Mouse (Mus musculus) megakaryocyte progenitor cell, adult 5-6 weeks (primary cell): ENCODE results near the gene Prkcg. TPM values are rescaled to one million over a fixed set of nuclear protein-coding genes. Genes with fewer than 3 reads are reported as not detected.

ENCODE experiments used
- ATAC-seq: replicated peaks from 2 replicates; pipeline ENCODE4 v1.8.0; 2016; ENCODE audit warnings: mild to moderate bottlenecking, moderate TSS enrichment, inconsistent platforms; ENCODE audit not compliant: poor library complexity
- total RNA-seq, 2 experiments: library from RNA; stranded (forward) in 1 of 2; stranded (reverse) in 1 of 2; fragments of 157-497, 149-512 nt in 1 of 2; fragments of 200-1000 nt in 1 of 2; gene quantifications; 2 replicates each; pipeline versions ENCODE4 v1.2.3 to v1.2.4; 2015 to 2017

The Prkcg gene
- total RNA-seq, 2 experiments from 2014 or later, result 0.32 TPM; not detected in 1

DNA sequence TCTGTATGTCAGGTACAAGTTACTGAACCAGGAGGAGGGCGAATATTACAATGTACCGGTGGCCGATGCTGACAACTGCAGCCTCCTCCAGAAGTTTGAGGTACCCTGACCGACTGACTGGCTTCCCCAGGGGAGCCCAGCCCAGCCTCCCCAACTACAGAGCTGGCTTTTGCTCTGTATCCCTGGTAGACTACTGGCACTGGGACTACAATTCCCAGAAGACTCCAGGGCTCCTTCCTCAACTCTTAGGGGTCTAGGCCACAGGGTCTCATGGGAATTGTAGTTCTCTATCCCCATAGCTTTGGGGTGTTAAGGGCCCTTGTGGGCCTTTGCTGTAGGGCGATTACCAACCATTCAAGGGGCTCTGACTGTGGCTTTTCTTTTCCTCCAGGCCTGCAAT lies 25.1 kb downstream of the Prkcg start:
- no peak for ATAC-seq

GRCm38 (mm10) chr7:3317704-3318103 lies 28.7 kb downstream of the Prkcg start:
- no peak for ATAC-seq

DNA sequence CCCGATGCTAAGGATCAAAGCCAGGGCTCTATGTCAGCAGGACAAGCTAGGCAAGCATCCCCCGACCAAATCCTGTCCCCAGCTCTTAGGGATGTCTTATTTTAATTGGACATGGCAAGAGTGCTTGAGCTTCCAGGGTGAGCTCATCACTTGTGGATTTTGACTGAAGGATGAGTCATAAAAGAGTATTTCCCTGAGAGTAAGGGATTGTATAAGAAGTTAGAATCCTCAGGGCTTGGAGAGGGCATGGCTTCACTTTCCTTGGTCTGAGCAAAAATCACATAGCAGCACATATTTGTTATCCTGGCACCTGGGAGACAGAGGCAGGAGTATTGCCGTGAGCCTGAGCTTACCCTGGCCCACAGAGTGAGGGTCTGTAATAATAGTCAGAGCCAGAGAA lies 31.9 kb downstream of the Prkcg start:
- no peak for ATAC-seq

GRCm38 (mm10) chr7:3323826-3324225 lies 34.8 kb downstream of the Prkcg start:
- ATAC-seq, result no peak

DNA sequence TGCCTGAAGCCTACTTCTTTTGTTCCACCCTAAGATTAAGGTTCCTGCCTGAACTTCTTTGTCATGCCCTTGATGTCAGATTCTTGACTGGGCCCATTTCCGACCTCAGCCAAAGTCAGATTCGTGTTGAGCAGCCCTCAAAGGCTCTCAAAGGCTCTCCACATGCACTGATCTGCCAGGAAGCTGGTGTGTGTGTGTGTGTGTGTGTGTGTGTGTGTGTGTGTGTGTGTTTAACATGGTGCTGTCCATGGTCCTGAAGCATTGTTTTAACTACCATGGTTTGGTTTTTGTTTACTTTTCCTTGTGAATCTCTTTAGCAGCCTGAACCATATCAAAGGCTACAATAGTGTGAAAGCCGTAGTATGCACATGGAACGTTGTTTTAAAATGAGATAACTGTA lies 39.0 kb downstream of the Prkcg start:
- ATAC-seq, result peak; percentile 26; the same call in 1 of the 2 replicates

- ATAC-seq, result peak; percentile 100
These were observed 41.0 kb downstream of the Prkcg start for GRCm38 (mm10) chr7:3329776-3330546.

DNA sequence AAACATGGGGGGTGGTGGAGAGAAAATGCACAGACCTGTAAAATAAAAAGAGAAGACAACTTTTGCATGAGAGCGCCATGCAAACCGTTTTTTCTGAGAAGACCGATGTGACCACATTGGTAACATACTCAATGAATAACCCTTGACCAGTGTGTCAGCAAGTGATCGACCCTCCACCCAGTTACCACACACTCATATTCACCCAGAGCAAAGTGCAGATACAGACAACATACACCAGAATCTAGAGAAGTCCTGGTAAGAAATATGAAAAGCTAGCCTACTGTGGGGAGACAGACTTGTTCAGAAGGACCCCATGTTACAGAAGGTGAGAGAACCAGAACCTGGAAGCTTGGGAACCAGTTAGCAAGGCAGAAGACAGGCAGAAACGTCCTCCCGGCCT lies 42.2 kb downstream of the Prkcg start:
- no peak for ATAC-seq

- no peak for ATAC-seq
These were observed 42.7 kb downstream of the Prkcg start for GRCm38 (mm10) chr7:3331581-3332223.

GRCm38 (mm10) chr7:3332224-3332615 lies 43.2 kb downstream of the Prkcg start:
- no peak for ATAC-seq

DNA sequence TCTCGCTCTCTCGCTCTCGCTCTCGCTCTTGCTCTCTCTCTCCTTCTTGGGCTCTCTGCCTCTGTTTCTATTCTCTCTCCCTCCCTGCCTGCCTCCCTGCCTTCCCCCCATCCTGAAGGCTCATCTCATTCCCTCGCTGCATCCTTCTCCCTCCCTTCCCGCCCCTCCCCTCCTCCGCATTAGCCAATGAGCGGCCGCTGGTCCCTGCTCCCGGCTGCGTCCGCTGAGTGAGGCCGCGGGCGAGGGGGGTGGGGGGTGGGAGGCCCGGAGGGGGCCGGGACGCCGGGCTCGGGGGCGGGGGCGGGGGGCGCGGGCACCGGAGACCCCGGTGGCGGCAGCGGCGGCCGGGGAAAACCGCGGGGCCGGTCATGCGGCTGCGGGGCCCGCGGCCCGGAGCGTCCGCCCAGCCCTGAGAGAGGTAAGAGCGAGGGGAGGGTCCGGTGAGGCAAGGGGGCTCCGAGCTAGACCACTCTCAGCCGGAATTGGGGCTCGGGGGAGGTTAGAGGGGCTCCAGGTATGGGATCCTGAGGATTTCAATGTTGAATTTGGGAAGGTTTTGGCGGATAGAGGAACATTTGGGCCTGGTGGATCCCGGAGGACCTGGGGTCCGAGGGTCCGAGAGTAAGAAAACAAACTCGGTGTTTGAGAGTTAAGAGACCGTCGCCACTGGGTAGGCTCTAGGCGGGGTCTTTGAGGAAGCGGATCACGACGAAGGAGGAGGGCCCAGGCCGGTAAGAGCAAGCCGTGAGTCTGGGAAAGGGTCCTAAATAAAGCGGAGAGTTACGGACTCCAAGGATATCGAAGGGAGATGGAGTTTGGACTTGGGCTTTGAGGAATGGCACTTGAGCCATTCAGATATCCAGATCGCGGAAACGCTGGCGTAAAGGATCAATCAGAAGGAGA lies 43.9 kb downstream of the Prkcg start, which contains the start of gene Cacng7:
Cacng7 (plus strand) TSS at position 337 of the 903 bp plus-strand sequence.
- ATAC-seq, result no peak

GRCm38 (mm10) chr7:3333542-3333941 lies 44.6 kb downstream of the Prkcg start:
- no peak for ATAC-seq

- no peak for ATAC-seq
These were observed 47.4 kb downstream of the Prkcg start for GRCm38 (mm10) chr7:3336412-3336811.

- no peak for ATAC-seq
These were observed 49.4 kb downstream of the Prkcg start for GRCm38 (mm10) chr7:3338286-3338935.

- no peak for ATAC-seq
These were observed 50.0 kb downstream of the Prkcg start for GRCm38 (mm10) chr7:3339010-3339409.

DNA sequence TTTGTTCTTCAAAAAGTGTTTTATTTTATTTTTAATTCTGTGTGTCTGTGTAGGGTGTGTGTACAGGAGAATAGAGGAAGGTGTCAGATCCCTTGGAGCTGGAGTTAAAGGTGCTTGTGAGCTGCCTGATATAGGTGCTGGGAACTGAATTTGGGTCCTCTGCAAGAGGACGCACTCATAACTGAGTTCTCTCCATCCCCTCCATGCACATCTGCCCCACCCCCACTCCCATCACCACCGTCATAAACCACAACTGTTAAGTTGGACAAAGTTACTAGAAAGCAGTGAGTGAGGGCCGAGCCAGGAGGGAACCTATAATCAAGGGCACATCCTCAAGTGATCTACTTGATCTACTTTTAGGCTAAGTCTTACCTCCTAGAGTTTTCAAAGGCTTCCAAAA lies 54.9 kb downstream of the Prkcg start:
- ATAC-seq, result no peak

DNA sequence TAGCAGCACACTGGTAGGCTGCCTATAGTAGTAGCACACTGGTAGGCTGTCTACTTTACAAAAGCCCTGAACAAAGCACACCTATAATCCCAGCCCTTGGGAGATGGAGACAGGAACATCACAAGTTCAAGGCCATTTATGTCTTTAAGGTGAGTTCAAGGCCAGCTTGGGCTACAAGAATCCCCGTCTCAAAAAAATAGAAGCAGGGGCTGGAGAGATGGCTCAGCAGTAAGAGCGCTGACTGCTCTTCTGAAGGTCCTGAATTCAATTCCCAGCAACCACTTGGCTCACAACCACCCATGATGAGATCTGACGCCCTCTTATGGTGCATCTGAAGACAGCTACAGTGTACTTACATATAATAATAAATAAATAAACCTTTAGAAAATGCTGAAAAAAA lies 56.3 kb downstream of the Prkcg start:
- ATAC-seq, result no peak

DNA sequence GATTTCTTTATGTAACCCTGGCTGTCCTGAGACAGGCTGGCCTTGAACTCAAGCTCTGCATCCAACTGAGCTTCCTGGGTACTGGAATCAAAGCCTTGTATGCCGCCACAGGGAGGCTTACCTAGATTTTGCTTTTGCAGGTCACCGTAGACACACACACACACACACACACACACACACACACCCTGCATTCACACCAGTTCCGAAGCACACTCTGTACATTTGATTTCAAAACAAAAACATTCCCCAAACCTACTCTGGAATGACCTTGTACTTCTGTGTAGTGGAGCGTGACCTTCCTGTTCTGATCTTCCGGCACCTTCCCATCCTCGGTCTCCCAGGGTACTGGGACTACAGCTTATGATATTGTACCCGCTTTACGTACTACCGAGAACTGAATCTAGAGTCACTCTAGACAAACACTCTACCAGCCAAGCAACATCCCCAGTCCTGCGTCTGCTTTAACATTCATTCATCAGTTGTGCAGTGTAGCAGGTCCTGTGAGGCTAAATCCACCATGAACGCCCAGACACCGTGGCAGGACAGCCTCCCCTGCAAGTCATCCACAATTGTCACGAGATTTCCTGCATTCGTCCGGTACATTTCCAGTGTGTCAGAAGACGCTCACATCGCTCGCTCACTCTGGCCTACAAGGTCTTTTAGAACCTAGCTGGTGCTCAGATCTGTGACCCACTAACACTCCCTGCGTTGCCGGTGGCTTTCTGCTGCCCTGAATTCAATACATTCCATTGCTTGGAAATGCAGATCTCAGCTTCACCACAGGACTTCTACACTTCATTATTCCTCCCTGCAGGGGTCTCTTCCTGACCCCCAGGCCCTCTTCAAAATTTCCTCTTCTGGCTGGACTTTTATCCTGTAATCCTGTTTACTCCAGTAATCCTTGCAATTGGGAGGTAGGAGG lies 58.6 kb downstream of the Prkcg start:
- no peak for ATAC-seq

DNA sequence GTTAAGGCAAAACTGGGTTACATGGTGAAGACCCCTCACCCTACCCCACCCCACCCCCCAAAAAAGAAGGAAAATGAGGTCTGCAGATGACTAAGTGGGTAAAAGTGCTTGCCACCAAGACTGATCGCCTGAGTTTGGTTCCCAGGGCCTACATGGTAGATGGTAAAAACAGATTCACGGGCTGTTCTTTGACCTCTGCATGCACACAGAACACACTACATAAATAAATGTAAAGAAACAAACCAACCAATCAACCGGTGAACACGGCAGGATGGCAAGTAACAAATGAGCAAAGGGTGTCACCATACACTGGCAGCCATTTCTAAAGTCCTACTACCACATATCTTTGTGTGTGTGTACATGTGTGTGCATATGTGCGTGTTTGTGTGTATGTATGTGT lies 59.3 kb downstream of the Prkcg start:
- no peak for ATAC-seq

DNA sequence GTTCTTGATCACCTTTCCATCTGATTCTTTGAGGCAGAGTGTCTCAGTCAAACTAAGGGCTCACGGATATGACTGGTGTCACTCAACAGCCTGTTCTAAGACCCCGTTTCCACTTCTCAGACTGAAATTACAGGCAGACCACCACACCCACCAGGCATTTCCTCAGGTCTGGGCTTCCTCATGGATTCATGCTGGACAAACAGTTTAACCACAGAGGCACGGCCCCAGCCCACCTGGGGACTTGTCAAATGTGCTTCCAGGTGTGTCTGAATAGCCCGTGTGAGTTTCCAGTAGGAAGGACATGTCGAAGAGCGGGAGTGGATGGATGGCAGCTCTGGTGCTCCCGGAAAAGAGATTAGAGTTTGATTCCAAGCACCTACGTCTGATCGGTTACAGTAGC lies 60.8 kb downstream of the Prkcg start:
- ATAC-seq, result no peak

- no peak for ATAC-seq
These were observed 62.6 kb downstream of the Prkcg start for GRCm38 (mm10) chr7:3351536-3351935.
